Mouse (Mus musculus): Measurements from ENCODE around the gene Pxk. TPM values are rescaled to one million over a fixed set of nuclear protein-coding genes. Genes with fewer than 3 reads are reported as not detected.
A peak's percentile ranks its signal among the peaks of the same experiment; 100 is the strongest.

Gene Pxk
- 10 to 100 TPM; 32.5 to 32.8 (median 32.7) TPM for total RNA-seq (2022)

DNA sequence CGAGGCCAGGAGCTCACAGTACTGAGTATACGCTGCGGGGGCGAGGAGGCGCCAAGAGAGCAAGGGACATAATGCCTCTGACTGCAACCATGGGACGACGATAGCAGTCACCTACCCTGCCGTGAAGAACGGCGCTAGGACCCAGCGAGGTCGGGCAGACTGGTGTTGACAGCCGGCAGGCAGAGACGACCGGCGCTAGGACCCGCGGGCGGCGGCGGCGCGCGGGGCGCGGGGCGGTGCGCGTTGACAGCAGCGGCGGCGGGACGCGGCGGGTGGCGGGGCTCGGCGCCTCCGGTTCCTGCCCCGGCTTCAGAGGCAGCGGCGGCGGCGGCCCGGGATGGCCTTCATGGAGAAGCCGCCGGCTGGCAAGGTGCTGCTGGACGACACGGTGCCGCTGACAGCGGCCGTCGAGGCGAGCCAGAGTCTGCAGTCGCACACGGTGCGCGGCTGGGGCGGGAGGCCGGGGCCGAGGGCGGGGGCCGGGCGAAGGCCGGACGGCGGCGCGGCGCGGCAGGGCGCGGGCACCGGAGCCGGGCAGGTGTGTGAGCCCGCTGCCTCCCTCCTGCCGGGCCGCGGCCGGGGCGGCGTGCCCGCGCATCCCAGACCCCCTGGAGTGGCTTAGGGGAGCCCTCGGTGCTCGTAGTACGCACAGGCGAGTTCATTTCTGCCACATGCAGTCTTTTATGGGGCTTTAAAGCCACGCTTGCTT is at the start of gene Pxk:
Pxk (plus strand) TSS at position 234 of the 709 bp plus-strand sequence.
- peak; percentile 86 to 91 for DNase-seq (ENCODE audit: low spot score in 2 of 2)

DNA sequence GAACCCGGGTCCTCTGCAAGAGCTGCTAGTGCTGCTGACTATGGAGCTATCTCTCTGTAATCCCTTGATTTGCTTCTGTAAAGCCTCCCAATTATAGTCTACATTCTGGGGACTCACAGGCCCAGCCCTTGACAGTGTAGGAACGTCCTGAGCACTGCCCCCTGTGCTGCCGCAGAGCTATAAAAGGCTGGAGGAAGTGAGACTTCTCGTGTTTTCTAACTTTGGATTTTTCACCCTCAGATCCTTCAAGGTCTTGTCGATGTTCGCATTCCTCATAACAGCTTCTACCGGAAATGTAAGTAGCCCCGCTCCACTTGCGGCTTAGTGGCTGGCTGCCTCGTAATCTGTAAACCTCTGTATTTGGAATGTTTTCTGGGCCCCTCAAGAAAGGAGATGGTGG is 48.7 kb upstream of the Pxk start:
- DNase-seq (ENCODE audit: low spot score in 2 of 2): peak in 1 of 2 experiments; percentile 3

DNA sequence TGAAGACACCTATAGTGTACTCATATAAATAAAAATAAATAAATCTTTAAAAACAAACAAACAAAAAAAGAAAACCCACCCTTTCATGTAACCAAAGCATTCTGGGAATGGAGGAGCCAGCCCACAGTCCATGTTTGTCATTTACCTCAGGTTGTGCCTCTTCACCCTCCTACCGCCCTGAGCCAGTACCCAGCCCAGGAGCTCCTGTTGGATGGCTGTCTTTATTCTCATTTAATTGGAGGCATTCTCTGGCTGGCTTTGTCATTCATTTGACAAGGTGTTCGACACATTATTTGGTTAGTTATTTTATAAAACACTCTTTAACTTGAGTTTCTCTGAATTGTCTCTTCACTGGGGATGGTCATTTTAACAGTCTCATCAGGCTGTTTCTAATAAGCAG is 46.1 kb upstream of the Pxk start:
- no peak for DNase-seq (ENCODE audit: low spot score in 2 of 2)

DNA sequence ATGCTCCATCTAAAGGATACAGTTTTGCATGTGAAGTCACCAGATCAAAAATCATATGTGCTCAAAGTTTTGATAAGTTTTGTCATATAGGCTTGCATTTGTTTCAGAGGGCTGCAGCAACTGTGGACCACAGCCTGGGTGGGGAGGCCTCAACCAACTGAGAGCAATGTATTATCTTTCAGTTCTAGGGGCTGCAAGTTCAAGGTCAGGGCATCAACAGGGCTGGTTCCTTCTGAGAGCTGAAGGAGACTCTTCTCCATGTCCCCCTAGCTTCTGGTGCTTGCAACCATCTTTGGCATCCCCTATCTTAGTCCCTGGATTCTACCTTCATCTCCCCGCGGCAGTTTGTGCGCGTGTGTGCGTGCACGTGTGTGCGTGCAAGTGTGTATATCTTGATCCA is 45.4 kb upstream of the Pxk start:
- DNase-seq (ENCODE audit: low spot score in 2 of 2): peak in 1 of 2 experiments; percentile 3

DNA sequence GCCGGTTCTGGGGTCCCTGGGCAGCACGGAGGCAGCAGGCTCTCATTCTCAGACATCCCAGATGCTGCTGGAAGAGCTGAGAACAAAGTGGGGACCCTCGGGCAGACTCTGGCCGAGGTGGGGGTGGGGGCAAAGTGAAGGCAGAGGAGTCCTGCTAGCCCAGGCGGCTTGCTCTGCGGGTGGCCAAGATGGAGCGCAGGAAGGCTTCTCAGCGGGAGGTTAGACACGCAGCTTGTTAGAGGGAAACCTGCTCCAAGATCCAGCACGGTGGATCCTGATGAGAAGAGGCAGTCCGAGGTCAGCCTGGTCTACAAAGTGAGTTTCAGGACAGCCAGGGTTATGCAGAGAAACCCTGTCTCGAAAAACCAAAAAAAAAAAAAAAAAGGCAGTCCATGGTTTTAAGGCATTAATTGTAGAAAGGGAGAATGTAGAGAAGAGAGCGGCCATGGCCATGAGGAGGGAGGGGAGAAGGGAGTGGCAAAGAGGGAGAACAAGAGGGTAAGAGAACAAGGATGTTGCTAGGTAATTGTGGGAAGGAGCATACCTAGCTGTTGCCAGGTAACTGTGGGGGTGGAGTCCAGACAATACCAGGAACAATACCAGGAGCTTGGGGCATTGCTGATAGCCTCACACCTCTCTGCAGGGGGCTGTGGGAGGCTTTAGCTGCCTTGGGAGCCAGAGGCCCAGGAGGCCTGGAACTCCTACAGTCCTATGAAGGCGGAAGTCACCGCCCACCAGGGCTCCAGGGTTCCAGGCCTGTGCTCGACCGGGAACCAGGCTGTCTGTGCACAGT is 43.5 kb upstream of the Pxk start:
- peak in 1 of 2 experiments; percentile 5 for DNase-seq (ENCODE audit: low spot score in 2 of 2)

DNA sequence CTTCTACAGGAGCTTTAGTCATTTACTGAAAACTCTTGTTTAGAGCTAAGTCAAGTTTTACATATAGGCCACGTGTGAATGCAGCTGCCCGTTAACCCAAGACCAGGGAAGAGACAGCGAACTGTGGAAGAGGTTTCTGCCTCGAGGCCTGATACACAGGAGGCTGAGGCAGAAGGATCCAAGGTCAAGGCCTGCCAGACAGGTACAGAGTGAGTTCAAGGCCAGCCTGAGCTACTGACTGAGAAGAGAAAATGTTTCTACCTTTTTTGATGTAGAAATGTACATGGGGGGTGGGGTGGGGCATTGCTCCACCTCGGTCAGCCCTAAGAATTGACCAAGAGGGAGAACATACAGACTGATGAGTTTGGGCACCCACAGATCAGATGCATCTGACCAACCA is 41.9 kb upstream of the Pxk start:
- DNase-seq (ENCODE audit: low spot score in 2 of 2): peak in 1 of 2 experiments; percentile 3

DNA sequence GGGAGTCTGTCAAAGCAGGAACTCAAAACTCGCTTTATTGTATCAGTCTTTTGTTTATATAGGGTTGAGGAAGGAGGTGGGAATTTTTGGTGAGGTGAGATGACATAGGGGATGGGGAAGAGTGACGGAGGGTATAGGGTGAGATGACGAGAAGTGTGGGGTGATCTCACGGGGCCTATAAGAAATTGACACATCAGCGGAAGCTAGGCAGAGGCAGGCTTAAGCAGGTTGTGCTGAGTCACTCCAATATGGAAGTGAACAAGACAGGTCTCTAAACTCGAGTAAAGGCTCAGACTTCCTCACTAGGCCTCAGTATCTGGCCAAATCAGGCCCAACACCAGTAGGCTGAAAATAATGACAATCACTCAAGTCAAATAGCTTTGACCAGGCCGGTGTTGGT is 38.1 kb upstream of the Pxk start:
- DNase-seq (ENCODE audit: low spot score in 2 of 2): no peak

DNA sequence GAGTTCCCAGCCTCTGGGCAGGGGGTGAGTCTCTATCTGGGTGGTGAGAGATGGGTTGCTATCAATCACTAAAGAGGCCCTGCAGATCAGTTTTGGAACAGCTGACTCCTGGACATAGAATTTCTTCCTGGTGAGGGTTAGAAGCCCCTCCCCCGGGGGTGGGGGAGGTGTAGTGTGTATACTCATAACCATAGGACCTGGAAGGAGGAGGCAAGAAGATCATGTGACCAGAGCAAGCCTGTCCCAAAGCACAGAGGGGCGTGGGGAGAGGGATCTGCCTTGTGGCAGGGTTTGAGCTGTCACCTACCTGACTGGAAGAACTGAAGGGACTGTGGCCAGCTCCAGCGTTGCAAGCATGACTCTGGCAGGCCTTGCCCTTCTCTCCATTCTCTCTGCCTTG is 35.9 kb upstream of the Pxk start:
- peak in 1 of 2 experiments; percentile 20 for DNase-seq (ENCODE audit: low spot score in 2 of 2)

DNA sequence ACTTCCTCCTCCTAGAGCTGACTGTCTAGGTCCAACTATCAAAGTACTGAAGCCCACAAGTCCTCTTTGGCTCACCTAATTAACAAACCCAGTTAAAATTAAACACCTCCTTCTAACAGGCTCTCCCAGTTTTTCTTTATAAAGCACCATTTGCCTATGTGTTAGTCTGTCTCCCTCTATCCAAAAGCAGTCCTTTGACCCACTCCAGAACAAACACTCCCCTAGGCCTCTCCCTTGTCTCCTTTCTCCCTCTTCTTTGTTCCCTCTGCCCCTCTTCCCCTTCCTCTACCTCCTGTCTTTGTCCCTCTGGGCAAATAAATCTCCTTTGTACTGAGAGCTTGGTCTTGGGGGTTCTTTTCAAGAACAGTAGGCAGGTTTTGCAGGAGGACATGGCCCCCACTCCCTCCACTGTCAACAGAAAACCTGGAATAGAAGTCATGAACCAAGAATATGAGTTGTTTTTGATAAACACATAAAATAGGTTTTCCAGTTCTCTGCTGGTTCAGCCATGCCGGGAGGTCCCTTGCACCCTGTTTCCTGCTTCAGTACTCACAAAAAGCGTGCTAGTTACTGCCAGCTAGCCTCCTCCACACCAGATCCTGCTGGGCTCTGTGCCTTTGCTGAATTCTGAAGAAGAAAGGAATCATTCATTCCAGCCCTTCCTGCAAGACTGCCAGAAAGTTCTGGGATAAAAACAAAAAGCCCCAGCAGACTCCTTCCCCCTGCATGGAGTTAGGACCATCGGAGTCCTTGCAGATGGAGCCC is 35.3 kb upstream of the Pxk start:
- DNase-seq (ENCODE audit: low spot score in 2 of 2): peak in 1 of 2 experiments; percentile 53

DNA sequence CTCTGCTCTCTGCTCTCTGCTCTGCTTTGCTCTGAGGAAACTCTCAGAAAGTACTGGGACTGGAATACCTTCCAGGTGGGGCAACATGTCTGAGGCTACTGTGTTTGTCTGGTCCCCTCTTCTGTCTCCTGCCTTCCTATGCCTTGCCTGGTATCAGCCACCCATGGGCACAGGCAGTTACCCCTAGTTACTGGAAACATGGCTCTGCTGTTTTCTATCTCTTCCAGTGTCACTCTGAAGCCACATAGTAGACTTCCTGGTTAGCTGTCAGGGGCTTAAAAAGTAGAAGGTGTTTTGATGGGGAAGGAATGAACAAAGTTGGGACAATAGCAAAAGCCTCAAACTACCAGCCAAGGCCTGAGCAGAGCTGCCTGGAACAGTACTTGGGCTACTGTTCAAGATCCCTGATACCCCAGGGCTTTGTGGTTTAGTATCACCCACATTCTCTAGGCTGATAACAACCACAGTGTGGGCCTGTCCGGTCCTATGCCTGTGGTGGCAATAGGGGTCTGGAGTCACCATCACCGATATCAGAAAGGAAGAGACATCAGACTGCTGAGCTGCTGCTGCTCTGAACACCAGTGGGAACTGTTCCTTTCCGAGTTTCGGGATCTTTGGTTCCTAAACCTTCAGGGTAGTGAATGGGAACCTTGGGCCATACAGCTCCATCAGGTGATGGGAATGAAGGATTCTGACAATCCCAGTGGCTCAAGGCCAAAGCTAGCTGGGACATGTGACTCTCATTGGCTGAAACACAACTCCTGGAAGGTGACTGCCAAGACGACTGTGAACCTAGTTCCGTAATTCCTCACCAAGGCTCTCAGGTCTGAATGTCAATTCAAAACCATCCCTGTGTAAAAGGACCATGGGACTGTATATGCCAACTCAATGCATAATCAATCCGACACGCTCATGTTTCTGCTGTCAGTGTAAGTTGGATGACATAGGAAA is 33.9 kb upstream of the Pxk start:
- peak in 1 of 2 experiments; percentile 19 for DNase-seq (ENCODE audit: low spot score in 2 of 2)

DNA sequence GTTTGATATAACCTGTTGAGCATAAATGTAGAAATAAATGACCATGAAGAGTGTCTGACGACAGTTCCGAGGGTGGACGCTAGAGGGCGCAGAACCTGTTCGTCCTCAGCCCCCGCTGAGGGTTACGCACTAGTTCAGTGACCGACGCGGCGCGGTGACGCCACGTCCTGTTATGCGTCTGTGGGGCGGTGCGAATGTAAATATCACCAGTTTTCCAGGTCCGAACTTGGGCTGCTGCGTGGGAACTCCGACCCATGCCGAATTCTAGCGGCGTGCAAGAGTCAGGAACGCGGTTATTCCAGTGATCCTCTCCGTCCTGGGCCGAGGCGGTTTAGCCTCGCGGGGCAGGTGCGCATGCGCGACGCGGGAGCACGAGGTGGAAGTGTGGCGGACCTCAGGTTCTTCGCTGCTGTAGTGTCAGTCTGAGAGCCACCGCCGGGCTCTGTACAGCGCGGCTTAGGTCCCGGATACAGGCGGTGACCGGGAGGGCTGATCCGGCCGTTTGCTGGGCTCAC is 17.8 kb upstream of the Pxk start, which contains the start of gene Rpp14:
Rpp14 (plus strand) TSS at position 203 of the 515 bp plus-strand sequence.
- peak; percentile 92 to 98 for DNase-seq (ENCODE audit: low spot score in 2 of 2)

DNA sequence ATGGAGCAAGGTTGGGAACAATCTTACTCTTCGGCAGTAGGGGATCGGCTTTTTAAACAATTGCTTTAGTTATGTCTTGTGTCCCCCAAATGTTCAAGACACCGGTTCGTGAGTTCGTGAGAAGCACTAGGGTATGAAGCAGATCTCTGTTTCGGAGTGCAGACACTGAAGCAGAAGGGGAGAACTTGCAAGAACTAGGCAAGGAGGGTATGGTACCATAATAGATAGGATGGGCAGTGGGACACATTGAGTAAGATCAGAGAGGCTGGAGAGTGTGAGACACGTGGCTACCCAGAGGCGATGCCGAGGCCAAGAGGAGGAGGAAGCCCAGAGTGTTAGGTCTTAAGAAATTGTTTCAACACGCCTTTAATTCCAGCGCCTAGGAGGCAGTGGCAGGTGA is 17.3 kb upstream of the Pxk start:
- DNase-seq (ENCODE audit: low spot score in 2 of 2): no peak

DNA sequence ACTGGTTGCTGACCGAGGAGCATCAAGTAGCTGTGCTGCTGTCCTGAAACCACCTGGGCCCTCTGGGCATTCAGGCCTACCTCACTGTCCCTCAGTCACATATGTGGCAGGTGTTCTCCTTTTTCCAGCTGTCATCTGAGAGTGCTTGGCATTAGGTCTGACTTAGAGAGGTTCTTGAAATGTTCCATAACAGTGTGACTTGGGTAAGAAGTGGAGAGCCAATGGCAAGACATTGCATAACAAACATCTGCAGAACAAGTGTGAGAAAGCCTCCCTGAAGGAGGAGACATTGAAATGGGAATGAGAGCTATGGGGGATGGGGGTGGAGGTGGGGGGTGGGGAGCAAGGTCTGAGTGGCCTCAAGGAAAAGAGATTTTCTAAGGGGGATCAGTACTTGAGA is 15.1 kb upstream of the Pxk start:
- no peak for DNase-seq (ENCODE audit: low spot score in 2 of 2)

DNA sequence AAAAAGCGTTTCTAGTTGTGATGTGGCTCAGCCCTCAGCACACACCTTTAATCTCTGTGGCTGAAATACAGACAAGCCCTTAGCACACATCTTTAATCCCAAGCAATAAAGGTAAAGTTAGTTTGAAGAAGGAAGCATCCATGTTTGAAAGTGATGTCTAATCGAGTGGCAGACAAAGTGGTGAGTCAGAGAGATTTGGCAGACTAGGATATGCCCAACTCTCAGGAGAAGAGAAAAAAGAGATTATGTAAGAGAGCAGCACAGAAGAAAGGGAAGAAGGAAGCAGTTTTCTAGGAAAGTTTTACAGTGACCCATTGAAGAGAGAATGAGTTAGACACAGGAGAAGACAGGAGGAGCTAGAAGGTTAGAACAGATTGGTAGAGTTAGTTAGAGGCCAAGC is 9.0 kb upstream of the Pxk start:
- no peak for DNase-seq (ENCODE audit: low spot score in 2 of 2)

DNA sequence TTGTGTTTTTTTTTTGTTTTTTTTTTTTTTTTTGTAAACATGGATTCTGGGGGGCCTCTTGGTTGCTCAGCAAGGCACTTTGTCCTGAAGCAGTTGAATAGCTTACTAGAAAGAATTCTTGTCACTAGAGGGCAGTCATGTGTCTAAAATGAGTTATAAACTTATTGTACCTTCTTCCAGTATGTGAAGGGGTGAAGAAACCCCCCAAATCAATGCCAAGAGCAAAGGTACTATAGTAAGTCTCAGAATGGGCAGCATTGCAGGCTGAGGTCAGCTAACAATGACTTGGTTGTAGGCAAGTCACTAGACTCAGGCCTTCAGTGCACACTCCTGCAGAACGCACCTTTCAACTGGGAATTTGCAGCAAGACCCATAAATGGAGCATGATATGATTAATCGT is 5.4 kb upstream of the Pxk start:
- DNase-seq (ENCODE audit: low spot score in 2 of 2): no peak

DNA sequence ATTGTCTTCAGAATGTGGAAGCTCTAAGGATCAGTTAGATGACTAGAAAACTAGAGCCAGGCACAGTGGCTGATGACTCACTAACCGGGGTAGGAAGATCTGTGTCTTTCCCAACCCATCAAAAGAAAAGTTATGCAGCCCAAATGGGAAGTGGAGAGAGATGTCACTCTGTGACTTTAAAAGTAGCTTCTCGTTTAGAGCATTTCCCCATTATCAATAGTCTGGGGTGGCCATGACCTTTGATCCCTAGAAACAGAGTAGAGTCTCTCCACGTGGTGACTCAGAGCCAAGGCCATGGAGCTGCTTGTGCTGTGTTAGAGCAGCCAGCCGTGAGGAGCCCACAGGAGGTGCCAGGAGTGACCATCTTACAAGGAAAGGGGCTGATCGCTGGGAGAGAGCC is 4.6 kb upstream of the Pxk start:
- no peak for DNase-seq (ENCODE audit: low spot score in 2 of 2)

DNA sequence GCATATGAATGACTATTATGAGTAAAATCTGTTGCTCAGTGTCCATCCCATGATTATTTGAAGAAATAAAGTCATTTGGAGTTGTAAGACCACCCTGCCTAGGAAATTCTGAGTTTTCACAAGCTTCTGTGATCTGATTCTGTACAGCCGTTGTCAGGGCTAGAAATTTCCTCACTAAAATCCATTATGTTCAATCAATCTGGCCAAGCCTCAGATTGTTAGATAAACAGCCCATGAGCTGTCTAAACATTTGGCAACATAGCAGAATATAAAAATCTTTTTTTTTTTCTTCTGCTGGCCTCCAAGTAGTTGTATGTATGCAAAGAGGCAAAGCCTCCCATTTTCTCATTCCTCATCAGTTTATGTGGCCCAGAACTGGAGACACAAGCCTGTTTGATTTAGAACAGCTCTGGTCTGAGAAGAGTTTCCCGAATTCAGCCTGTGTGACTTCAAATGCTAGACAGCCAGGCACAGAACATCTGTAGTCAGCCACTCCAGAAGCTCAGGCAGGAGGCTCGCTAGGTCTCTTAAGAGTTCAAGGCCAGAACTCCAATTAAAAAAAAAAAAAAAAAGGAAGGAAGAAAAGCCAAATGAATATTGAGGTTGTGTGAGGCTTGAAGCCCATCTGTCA is 3.0 kb upstream of the Pxk start:
- DNase-seq (ENCODE audit: low spot score in 2 of 2): no peak

DNA sequence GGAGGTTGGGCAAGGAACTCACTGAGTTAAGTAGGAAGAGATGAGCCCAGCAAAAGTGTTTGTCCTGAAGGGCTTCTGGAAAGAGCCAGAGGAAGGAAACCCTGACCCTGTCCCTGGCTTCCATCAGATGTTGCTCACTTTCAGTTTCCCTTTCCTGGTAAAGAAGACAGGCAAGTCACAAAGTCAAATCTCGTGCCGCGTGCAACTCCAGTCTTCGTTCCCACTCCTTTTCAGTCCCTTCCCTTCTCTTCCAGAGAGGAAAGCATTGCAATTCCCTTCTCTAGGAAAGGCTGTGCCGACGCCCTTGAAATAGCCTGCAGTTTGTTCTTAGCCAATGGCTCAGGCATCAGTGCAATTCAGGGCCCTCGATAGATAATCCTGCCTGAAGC is 2.5 kb upstream of the Pxk start:
- DNase-seq (ENCODE audit: low spot score in 2 of 2): no peak

DNA sequence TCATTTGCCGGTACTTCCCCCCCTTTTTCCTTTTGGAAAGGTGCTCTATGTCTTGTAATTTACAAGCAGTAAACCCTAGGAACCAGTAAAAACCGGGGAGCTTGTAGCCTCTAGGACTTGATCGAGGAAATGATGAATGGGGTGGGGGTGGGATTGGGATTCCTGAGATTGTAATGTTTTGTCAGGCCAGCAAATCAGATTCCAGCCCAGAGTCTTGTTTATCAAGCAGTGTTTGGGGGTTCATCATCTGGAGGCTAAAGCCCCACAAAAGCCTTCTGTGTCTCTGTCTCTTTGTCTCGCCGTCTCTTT is 630 bp downstream of the Pxk start:
- DNase-seq (ENCODE audit: low spot score in 2 of 2): no peak

DNA sequence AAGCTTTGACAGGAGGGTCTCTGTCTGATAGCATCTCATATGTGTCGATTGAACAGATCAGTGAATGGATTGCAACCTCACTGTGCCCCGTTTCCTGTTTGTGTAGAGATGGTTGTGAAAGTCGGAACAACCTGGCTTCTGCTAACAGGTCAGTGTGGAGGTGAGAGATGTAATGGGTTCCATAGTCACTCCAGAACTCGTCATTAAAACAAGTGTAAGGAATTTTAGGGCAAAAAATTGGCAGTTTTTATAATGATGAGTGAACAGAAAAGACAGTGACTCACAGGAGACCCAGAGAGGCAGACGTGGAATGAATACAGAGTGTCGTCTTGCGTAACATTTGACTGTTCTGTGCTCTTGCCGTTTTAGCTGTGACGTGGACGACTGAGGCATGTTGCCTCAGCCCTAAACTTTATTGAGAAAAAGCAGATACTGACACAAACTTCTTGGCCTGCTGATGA is 1.6 kb downstream of the Pxk start:
- no peak for DNase-seq (ENCODE audit: low spot score in 2 of 2)

All from left cerebral cortex, adult 8-10 months (tissue).